Mouse (Mus musculus) liver, adult 2 months (tissue): Measurements from ENCODE around the gene Plcg1.

Source experiments
- CTCF ChIP-seq: fragments of 200-500 bp; IDR thresholded peaks from 2 replicates; pipeline ENCODE4 v1.5.1; 2011; ENCODE audit warnings: low read depth, low read length, control low read depth
- POLR2A ChIP-seq: fragments of 200-500 bp; IDR thresholded peaks from 2 replicates; pipeline ENCODE4 v1.6.1; 2011; ENCODE audit warnings: low read length, control low read depth; ENCODE audit not compliant: insufficient read depth; ENCODE audit errors: extremely low read depth

DNA sequence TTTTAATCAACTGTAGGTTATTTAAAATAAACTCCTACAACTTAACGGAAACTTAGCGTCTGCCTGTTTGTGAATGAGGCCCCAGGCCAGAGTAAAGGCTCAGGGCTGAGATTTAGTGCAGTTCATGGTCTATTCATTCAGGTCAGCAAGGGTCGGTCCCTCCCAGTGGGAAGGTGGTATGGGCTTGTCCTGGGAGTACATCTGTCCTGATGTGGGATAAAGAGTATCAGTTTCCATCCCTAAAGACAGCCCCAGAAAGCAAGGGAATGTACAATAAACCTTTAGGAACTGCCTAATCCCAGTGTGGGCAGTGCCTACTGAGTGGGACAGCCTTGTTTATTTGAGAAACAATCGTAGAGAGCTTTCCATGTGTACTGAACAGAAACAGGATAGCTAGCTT, 8.4 kb upstream of the Plcg1 start:
- TF ChIP-seq POLR2A (no peak), CTCF (no peak)
